Mouse (Mus musculus) liver (tissue): ENCODE results near the gene Tmem131l.

ENCODE experiments used
- DNase-seq: peaks from one replicate; pipeline ENCODE4 v3.0.0-alpha.2; 2020; ENCODE audit warnings: mixed read lengths

Gene Tmem131l

DNA sequence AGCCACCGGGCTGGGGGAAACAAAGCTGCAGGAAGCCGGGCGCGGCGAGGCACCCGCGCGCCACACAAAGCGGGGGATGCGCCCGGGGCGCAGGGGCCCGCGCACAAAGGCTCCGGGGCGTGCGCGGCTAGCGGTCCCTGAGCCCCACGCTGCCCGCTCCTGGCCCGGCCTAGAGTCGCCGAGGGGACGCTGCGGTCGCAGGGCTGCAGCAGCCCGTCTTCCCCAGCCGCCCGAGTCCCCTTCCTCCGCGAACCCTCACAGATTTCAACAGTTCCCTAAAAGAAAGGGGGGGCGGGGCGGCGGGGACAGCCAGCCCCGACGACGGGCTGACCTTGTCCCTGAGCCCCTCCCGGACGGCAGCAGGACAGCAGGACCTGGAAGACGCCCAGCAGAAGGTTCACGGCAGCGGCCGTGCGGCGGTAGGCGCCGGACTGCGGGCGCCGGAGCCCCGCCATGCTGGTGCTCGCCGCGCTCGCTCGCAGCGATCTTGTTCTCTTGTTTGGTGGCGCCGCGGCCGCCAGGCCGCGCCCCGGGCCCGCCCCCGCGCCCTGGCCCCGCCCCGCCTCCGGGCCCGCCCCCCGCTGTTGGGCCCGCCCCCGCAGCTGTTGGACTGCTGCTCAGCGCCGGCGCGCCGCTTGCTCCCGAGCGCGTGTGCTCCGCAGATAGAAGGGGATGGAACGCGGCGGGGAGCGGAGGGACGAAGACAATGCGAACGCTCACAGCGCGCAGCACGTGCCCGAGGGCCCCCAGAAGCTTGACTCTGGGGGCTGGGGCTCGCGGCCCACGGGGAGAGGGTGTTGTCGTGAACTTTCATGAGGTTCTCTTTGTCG lies at the start of gene Tmem131l:
TSS of gene Tmem131l (minus strand) at position 530 of the 830 bp plus-strand sequence.
- peak; percentile 94 for DNase-seq

DNA sequence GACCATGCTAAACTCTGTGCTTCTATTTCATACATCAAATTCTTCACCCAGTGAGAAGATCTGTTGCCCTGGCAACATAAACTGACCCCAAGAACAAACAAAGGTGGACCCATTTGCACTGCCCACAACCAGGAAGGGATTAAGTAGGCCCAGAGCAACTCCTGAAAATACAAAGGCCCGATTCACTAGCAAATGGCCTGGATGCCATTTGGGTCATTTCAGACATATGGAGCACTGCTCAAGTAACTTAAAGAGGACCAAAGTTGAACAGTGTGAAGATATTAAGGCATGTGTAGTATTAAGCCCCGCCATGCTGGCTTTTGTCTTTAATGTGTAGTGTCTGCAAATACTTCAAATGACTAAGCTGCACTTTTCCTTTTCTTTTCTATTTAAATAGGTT lies 46.9 kb upstream of the Tmem131l start:
- DNase-seq, result no peak

DNA sequence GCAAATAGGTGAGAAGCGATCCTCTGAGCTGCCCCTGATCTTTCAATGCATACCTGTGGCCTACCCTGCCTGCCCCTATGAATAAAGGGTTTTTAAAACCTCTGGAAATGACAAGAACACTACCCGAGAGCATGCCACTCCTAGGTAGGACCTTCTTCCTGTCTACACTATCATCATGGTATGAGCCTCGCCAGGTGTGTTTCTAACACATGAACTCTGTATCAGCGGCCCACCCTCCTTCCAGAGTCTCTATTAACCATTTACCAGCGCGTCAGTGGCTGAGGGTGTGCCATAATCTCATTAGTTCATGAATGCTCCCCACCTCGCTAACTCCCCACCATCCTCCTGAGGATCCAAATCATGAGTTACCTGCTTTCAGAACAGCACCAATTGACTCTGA lies 46.4 kb upstream of the Tmem131l start:
- DNase-seq, result no peak

DNA sequence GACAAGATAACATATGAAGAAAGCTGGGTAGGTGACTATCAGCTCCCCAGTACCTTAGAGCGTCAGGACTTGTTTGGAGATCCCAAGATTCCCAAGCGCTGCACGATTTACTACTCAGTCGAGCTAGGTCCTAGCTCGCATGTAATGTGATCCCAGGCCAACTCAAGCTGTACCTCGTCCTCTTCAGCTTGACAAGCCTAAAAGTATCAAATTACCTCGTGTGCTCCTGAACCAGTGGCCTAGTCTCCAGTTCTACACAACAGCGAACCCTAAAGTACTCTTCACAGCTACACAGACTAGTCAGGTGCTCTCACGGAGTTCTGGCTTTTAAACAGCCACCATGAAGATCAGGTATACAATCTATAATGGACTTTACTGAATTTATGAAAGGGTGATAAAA lies 45.5 kb upstream of the Tmem131l start:
- DNase-seq, result no peak

DNA sequence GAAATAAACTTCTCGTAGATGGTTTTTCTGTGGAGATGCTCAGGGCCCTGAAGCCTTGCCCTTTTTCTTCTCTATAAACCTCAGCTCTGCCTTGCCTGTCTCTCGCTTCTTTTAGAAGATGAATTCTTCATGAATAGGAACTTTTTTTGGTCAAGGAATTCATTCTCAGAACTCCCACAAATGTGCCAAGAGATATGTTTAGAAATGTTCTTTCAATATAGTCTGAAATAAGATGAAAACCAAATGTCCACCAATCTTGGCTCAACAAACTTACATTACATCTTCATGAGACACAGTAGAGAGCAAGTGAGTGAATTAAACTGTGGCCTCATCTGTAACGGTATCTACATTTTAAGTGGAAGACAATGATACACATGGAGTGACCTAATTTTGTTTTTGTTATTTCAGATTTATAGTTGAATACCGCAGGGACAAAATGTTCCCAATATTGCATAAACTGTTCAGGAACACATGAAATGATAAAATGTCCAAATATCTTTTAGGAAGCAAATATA lies 41.3 kb upstream of the Tmem131l start:
- no peak for DNase-seq

DNA sequence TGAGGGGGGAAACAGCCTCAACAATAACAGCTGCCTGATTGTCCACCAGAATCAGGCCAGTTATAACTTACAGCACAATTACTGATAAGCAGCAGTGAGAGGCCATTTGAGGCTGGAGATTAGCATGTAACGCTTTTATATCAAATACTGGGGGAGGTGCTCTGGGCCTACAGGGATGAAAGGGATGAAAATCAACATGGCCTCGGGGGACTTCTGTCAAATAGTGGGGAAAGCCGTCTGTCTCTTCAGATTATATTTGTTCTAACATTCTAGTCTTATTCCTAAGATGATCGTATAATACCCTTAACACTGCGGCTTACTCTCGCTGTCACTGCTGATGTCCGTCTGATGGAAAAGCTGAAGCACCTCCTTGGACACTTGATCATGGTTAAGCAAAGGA lies 40.1 kb upstream of the Tmem131l start:
- no peak for DNase-seq

DNA sequence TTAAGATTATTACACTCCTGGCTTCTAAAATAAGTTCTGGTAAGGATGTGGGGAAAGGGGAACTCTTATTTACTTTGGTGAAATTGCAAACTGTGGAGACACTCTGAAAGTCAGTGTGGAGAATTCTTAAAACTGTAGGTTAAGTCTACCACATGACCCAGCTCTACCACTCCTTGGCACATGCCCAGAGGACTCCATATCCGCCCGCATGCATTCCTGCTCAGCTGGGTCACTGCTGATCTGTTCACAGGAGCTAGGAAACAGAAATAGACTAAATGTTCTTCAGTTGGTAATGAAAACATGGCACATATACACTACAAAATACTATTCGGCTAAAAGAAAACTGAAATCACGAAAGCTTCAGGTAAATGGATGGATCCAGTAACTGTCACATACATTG lies 37.5 kb upstream of the Tmem131l start:
- DNase-seq, result no peak

DNA sequence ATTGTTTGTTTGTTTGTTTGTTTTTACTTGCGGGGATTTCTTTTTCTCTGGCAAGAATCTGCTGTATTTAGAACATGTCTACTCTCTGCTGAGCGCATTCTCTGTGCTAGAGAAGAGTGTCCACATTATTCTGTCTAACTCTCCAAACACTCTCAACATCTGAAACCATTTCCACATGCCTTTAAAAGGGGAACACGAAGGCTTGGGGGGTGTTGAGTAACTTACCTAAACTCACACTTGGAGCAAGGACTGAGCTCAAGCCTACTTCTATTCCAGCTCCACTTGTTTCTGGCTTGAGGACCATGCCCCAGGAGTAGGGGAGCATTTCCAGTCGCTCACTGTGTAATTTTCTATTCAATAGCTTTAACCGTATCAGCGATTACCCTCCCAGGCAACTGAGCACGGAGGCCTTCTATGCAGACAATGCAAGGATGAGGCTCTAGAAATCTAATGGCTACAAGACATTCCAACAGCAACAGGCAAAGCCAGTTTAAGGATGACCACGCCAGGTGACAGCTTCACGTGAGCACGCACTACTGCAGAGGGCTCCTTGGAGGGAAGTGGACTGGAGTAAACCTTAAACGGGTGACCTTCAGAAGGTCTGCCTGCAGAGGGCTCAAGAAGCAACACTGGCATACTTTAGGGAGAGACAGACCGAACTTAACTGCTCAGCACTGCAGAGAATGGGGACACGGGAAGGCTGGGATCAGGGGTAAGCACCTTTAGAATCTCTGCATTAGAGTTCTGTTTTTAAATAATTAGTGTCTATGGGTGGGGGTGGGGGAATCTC lies 36.8 kb upstream of the Tmem131l start:
- DNase-seq, result no peak

DNA sequence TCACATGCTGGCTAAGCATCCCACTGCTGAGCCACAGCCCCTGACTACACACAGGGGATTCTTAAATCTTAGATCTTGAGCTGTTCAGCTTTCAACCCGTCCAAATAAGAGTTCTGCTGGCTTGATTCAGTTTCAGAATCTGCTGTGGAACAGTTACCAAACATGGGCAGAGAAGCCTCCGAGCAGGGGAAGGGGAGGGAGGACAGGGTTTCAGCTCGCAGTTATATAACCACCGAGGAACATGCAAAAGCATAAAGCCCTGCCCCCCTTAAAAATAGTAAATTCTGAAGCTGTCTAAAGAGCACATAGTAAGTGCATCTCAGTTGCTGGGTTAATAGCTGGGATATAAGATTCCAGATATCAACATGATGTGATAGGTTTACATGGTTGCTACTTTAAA lies 35.5 kb upstream of the Tmem131l start:
- no peak for DNase-seq

DNA sequence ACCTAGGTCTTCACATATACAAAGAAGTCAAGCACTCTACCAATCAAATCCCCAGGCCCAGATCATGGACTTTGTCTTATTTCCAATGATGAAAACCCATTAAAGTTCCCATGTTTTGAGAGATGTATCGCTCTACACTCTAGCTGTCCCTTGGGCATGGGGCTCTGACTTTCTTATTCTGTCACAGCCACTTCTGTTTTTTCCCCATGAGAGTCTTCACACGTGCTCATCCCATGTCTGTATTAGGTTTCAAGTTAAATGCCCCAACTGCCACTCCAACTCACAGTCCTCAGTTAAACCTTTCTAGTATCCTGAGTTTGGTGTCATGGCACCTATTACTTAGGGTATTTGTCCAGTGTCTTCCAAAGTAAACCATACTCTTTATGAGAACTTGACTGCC lies 34.8 kb upstream of the Tmem131l start:
- DNase-seq, result no peak

DNA sequence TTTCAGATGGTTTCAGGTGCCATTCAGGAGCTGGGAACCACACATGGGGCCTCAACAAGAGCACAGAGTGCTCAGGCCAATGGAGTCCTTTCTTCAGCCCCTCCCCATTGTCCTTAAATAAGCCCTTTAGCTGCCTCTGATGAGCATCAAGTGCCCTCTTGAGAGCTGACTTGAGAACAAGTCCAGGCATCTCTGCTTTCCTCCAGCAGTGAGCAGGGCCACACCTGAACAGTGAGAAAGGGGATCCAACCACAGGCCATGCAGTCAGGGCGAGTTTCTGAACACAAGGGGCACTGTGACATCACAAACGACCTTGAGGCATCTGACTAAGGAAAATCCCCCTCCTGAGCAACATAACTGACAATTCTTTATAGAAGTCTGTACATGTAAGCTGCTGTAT lies 31.7 kb upstream of the Tmem131l start:
- DNase-seq, result no peak

DNA sequence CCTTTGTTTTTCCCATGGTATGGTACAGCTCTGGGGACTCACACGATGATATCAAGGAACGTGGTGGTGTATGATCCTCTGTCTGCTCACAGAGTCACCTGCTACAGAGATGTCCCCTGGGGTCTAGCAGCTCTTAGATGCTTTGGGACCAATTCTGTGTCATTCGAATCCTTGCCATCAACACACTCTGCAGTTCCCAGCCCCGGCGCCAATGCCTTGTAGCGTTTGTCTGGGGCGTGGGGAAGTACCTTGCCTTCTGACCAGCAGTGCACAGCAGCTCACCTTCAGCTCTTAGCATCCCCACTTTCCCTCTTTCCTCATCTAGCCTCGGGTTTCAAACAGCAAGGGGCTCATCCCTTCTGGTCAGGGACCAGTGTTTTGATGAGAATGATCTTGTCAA lies 30.8 kb upstream of the Tmem131l start:
- no peak for DNase-seq

DNA sequence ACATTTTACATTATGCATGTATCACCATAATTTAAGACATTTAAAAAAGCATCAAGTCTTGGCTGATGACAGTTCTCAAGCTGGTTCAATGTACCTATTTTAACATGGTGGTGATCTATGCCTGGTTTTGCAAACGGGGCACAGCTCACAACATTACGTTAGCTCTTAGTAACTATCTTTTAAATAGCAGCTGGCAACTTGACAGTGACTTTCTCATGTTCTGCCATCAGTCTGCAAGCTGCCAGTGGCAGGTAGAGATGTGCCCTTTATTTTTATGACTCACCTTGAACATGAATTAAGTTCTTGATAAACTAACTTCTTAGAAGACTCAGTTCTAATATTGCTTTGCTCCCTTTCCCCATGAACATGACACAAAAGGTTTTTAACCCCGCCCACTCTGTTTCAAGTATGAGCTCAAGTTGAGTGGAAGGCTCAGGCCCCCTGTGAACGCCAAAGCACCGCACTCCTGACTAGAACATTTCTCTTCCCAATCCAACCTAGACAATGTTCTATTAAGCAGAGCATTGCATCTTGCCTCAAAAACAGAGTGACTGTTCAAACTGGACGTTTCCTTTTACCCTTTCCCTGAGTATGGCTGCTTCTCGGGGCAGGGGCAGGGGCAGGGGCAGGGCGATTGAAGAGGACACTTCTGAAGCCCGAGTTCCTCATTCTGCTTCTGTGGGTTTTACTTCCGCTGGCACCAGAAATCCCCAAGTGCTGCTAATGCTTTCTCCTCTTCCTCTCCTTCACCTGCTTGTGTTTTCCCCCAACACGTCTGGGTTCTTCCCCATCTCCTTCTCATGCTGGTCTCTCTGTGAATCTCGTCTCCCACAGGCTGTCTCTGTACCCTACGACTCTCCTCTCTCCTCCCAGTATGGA lies 29.1 kb upstream of the Tmem131l start:
- DNase-seq, result no peak

DNA sequence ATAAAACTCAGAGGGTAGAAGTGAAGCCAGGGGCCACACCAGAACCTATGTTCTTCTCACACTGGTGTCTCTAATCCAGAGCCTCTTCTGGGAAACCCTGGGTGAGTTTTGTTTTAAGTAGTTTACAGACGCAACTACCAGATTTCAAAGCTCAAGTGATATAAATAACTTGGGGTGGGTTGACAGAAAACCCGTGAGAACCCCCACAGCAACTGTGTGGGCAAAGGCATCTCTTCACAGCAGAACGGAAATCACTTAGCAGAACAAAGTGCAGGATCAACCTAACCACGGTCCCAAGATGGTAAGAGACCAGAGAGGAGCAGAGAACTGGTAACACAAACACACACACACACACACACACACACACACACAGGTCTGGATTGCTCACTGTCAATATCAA lies 25.9 kb upstream of the Tmem131l start:
- DNase-seq, result no peak

DNA sequence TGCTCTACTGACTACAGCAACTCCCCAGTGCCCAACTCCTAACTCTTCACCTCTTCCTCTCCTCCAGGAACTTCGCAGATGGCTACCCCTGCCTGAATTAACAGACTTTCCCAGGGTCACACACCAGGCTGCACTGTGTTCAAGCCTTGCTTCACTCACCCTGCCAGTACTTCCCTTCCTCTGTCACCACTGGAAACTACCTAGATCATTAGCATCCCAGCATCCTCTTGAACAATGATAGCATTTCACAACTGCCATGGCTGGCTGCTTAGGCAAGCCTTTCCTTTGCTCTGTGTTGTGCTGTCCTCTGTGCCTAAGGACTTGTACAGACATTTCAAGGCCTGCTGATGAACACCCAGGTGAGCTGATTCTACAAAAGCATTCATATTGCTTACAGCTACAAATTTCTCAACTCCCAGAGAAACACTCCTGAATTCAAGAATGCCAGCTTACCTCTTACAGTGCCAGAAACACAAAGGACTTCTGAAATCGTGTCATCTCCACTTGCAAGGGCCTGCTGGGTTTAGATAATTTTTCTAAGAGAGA lies 23.5 kb upstream of the Tmem131l start:
- DNase-seq, result no peak

DNA sequence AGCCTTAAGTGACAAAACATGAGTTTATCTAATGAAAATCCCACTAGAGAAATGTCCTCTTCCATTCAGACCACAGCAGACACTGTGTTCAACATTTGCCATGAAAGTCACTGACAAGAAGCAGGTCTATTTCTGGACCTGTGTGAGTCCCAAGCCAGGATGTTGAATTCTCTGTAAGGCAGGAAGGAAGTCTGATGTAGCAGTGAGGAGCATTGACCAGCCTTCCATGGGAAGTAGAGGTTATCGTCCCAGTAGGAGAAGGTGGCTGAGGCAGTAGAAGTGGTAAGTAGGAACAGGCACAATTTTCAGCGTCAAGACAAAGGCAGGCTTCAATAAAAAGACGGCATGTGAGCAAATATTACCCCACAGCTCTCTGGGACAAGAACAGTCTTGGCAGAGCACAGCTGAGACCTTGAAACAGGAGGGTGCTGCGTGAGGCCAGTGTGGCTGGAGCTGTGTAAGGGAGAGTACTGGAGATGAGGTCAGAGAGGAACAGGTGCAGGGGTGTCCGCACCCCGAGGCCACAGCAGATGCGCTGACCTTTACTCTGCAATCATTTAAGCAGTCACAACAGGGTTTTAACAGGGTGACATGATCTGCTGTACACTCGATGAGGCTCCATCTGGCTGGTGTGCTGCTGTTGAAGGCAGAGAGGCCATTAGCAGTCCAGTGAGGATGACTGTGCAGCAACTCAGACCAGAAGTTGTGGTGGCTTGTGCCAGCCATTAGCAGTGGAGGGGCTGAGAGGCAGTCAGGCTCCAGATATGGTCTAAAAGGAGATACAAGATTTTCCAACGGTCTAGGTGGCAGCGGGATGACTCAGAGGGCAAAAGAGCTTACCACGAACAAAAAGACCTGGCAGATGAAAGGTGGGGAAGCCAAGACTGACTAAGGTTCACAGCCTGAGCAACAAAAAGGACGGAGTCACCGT lies 21.8 kb upstream of the Tmem131l start:
- no peak for DNase-seq

DNA sequence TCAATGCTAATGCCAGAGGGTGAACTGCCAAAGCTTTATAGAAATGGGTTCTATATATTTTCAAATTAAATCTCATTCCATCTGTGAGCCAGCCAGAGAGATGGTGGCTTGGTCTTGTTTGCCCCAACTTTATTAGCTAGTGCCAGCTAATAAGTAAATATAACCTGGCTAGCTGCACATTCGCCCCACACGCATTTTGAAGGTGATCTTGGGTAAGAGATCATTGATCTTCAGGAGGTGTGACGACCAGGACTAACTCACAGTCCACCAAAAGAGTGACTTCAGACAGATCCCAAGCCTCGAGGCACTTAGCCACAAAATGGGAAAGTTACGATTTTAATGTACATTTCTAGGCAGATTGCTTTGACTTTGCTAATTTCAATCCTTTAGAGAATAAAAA lies 21.0 kb upstream of the Tmem131l start:
- no peak for DNase-seq

DNA sequence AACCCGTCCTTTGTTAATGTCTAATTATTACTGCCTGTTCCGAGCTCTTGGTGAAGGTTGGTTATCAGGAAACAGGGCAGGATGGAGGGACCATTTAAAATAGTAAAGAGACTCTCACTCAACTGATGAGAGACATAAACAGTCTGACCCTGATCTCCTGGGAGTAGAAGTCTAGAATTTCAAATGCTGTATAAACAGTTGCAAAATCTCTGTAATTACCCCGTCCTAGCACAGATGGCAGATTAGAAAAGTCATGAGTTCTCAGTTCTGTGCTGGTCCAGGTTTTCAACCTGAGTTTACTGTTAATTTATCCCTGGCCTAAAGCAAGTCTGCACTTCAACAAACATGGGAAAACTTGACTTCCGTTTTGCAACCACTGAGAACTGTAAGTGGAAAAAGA lies 20.2 kb upstream of the Tmem131l start:
- DNase-seq, result no peak

DNA sequence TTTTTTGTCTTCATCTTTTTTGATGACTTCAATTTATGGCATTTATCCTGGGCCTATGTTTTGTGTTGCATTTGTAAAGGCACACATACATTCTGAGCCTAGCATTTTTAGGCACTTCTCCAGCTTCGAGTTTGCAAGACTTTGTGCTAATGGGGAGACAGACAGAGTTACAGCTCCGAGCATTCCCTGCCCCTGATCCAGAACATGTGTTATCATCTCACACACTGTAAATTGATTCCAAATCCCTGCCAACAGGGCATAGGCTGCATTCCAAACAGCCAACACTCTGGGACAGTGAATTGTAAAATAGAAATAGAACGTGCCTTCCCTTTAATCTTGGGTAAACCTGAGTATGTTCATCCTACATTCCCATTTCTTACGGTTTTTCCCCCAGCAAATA lies 19.7 kb upstream of the Tmem131l start:
- no peak for DNase-seq

DNA sequence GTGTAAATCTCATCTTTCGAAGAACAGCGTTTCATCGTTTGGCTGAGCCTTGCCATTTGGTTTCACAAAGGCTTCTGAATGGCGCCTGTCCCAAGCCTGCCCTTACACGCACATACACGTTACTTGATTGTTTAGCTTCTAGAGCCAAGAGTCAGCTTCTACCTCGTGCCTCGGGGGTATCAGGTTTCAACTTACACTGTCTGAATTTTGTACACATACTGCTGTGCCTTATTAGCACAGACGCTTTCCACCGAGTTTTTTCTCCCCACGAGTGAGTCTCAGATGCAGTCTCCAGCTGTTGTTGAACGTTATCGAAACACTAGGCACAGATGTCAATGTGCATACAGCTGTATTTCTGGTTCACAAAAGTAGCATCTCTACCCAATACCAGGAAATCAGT lies 19.3 kb upstream of the Tmem131l start:
- no peak for DNase-seq

DNA sequence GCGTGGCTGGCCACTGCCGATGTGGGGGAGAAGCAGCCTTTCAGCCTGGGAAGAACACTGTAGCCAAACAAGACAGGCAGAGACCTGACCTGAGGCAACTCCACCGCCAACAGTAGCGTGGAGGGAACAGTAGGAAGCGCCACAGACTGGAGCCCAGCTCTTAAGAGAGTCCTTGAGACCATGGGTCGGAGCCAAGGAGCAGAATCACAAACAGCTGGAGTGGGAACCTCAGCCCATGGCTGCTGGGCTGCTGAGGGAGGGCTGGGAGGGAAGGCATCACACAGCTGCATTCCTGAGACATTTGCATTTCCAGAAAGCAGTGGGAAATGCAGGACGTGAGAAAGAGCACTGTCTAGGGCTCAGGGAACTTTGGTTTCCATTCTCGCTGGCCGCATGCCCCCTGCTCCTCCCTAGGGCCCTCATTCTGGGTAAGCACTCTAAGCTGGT lies 8.8 kb upstream of the Tmem131l start:
- DNase-seq, result no peak

DNA sequence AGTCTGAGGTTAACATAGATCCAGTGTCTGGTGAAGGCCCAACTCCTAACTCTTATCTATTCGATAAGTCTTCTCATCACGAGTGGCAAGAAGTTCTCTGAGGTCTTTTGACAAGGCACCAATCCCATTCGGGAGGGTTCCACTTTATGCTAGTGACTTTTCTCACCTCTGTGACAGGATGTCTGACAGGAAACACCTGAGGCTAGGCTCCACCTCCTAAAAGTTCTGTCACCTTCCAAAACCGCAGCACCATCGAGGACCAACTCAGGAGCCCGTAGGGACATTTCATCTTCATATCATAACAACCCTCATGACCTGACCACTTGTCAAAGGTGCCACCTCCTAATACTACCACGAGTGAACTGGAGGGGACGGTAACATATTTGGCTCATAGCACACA lies 6.2 kb upstream of the Tmem131l start:
- no peak for DNase-seq
